In the genomic region with DNA sequence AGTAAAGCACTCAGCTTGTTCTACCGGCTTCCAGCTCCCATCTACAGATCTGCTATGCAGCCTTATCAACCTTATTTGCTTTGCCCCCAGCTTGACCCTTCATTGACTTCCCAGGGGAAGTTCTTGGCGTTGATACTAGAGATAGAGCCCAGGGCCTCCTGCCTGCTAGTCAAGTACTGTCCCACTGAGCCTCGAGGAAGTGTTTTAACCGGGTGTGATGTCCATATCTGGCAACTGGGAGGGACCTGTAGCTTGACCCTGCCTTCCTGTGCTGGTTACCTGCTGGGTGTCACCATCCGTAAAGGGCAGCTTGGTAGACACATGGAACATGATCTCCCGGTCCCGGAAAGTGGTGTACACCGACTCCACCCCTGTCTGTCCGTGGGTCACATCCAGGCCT, we compare ENCODE assay signal across 19 mouse cellular contexts. TPM values are rescaled to one million over a fixed set of nuclear protein-coding genes. Genes with fewer than 3 reads are reported as not detected.
A peak's percentile ranks its signal among the peaks of the same experiment; 100 is the strongest.
DNase-seq lines count a peak whose midpoint lies in the region; ATAC-seq and TF ChIP-seq lines count a peak whose summit lies in the region.
"Had no signal": no experiment of that assay in that cellular context is flagged by ENCODE, and none has a peak within 500 bp of the region (broad histone marks: within the 10 kb centered on the region; RNA-seq: fewer than 3 reads in every experiment).

No protein-coding gene starts in this region.

- peak; percentile 54 for DNase-seq in intestine, embryonic 14.5 days (ENCODE audit: low spot score)
- DNase-seq in urinary bladder, postnatal 36 days (ENCODE audit: low spot score in 2 of 2): peak; percentile 58 to 67
- DNase-seq in urinary bladder, adult 2 months (ENCODE audit: low spot score): no peak
- DNase-seq in retina, embryonic 14.5 days (ENCODE audit: low spot score): no peak
- DNase-seq: adrenal gland, adult 8-10 months; adrenal gland, postnatal 36 days; cerebellum, adult 2 months; forebrain, postnatal 0 days; gastrocnemius, postnatal 10 days had no signal

- TF ChIP-seq POLR2A in small intestine, adult 2 months (IDR thresholded peaks at IDR 0.05; ENCODE audit: low read depth, low read length): no peak

- no peak for ATAC-seq in intestine, embryonic 14.5 days (replicated peaks; ENCODE audit: low FRiP score, low TSS enrichment, low read depth)
- no peak for ATAC-seq in intestine, postnatal 0 days
- ATAC-seq: forebrain, embryonic 13.5 days; forebrain, postnatal 0 days had no signal

- no peaks in the 10 kb centered on the region for H3K9me3 ChIP-seq in intestine, embryonic 14.5 days (ENCODE audit: control insufficient read depth, low read length)
- no peaks in the 10 kb centered on the region for H3K9me3 ChIP-seq in intestine, postnatal 0 days (ENCODE audit: control insufficient read depth)
- H3K9me3 ChIP-seq: embryonic facial prominence, embryonic 10.5 days; forebrain, embryonic 13.5 days; hindbrain, embryonic 10.5 days had no signal

- 51% methylated on average over 9 of the region's 9 CpGs for WGBS in intestine, embryonic 14.5 days
- WGBS in intestine, postnatal 0 days: 30% methylated on average over 9 of the region's 9 CpGs
- WGBS in small intestine, adult 2 months: 21% methylated on average over 9 of the region's 9 CpGs

- H3K27ac ChIP-seq in intestine, embryonic 14.5 days (ENCODE audit: low read depth): no peak overlapping the region
- H3K27ac ChIP-seq in intestine, postnatal 0 days (ENCODE audit: low read depth, low read length): no peak overlapping the region
- H3K27ac ChIP-seq in small intestine, adult 2 months (ENCODE audit: insufficient read depth, low read depth, low read length): peak overlapping the region; percentile 75
- H3K27ac ChIP-seq: embryonic facial prominence, embryonic 10.5 days; forebrain, embryonic 13.5 days; hindbrain, embryonic 10.5 days; hindbrain, embryonic 14.5 days had no signal

- peaks cover 17% of the 10 kb centered on the region for H3K4me1 ChIP-seq in intestine, embryonic 14.5 days (replicated peaks; ENCODE audit: control insufficient read depth, insufficient read depth, low read length)
- peaks cover 16% of the 10 kb centered on the region; the same call in 1 of the 2 replicates for H3K4me1 ChIP-seq in intestine, postnatal 0 days (replicated peaks; ENCODE audit: control insufficient read depth, insufficient read depth, low read length)
- peaks cover 37% of the 10 kb centered on the region; the same call in 1 of the 2 replicates for H3K4me1 ChIP-seq in small intestine, adult 2 months (ENCODE audit: control insufficient read depth, insufficient read depth, insufficient read length, low read length)

- no peaks in the 10 kb centered on the region for H3K36me3 ChIP-seq in intestine, embryonic 14.5 days (ENCODE audit: control insufficient read depth, insufficient read depth, low read length)
- H3K36me3 ChIP-seq in intestine, postnatal 0 days (ENCODE audit: control insufficient read depth, insufficient read depth): peaks cover 11% of the 10 kb centered on the region; the same call in 1 of the 2 replicates
- peaks cover 18% of the 10 kb centered on the region; the same call in 1 of the 2 replicates for H3K36me3 ChIP-seq in small intestine, adult 2 months (ENCODE audit: control insufficient read depth, insufficient read depth, low read length)
- H3K36me3 ChIP-seq: embryonic facial prominence, embryonic 10.5 days; hindbrain, embryonic 10.5 days had no signal

- H3K4me3 ChIP-seq in intestine, embryonic 14.5 days (ENCODE audit: low read depth, low read length): no peak overlapping the region
- no peak overlapping the region for H3K4me3 ChIP-seq in intestine, postnatal 0 days (ENCODE audit: low read depth, low read length)
- H3K4me3 ChIP-seq in small intestine, adult 2 months (ENCODE audit: low read depth, low read length): no peak overlapping the region
- H3K4me3 ChIP-seq: embryonic facial prominence, embryonic 10.5 days; forebrain, embryonic 13.5 days; hindbrain, embryonic 10.5 days had no signal

- no peaks in the 10 kb centered on the region for H3K27me3 ChIP-seq in intestine, embryonic 14.5 days (replicated peaks; ENCODE audit: control insufficient read depth, insufficient read depth, low read length)
- no peaks in the 10 kb centered on the region for H3K27me3 ChIP-seq in intestine, postnatal 0 days (replicated peaks; ENCODE audit: control insufficient read depth, insufficient read depth, low read length)
- no peaks in the 10 kb centered on the region for H3K27me3 ChIP-seq in small intestine, adult 2 months (ENCODE audit: control insufficient read depth, insufficient read depth, low read length)
- H3K27me3 ChIP-seq: CH12.LX; forebrain, embryonic 13.5 days had no signal

- no peak overlapping the region for H3K4me2 ChIP-seq in intestine, embryonic 14.5 days (ENCODE audit: low read length)
- H3K4me2 ChIP-seq in intestine, postnatal 0 days (replicated peaks; ENCODE audit: low read depth): no peak overlapping the region
- H3K4me2 ChIP-seq: forebrain, embryonic 13.5 days; heart, embryonic 11.5 days; hindbrain, embryonic 14.5 days had no signal

- H3K9ac ChIP-seq in intestine, embryonic 14.5 days (ENCODE audit: low read length): no peak overlapping the region
- H3K9ac ChIP-seq in intestine, postnatal 0 days (ENCODE audit: low read depth, low read length): no peak overlapping the region
- H3K9ac ChIP-seq: forebrain, embryonic 13.5 days; forebrain, postnatal 0 days; hindbrain, embryonic 14.5 days had no signal

- TF ChIP-seq CTCF in intestine, postnatal 0 days (IDR thresholded peaks at IDR 0.05; ENCODE audit: low read depth): no peak
- TF ChIP-seq CTCF in small intestine, adult 2 months (IDR thresholded peaks at IDR 0.05; ENCODE audit: extremely low read depth, insufficient read length, insufficient replicate concordance, low read depth, low read length): no peak

RNA-seq across cellular contexts. Expression of gene Olfr412, which starts 52.2 kb away (rescaled TPM):
- polyA plus RNA-seq in intestine, embryonic 14.5 days (2014; fragmentation: Nextera tagmentation; extraction: Ambion mirVana): not detected in 2 replicates
- not detected in 2 replicates for polyA plus RNA-seq in intestine, postnatal 0 days (2015; fragmentation: Nextera tagmentation; extraction: Ambion mirVana)
- not detected in 2 replicates for polyA plus RNA-seq in urinary bladder, adult 2 months (2012; rRNA removed)
- polyA plus RNA-seq in small intestine, adult 2 months (2012; rRNA removed): not detected in 2 replicates
- polyA plus RNA-seq: cerebellum, adult 2 months; embryonic facial prominence, embryonic 10.5 days; embryonic facial prominence, embryonic 14.5 days; forebrain, embryonic 13.5 days; forebrain, postnatal 0 days; heart, embryonic 11.5 days; heart, embryonic 16.5 days; hindbrain, embryonic 10.5 days; hindbrain, embryonic 14.5 days had no signal

Comparison
In these comparisons a context has a peak if more than half of its experiments do, and no peak if none do; other contexts are left out.
1. DNase-seq: peak in intestine, embryonic 14.5 days (single experiment) and urinary bladder, postnatal 36 days (2 of 2); none in urinary bladder, adult 2 months (single experiment) and retina, embryonic 14.5 days (single experiment).